Mouse (Mus musculus): Measurements from ENCODE around the gene Sgcd. TPM values are rescaled to one million over a fixed set of nuclear protein-coding genes. Genes with fewer than 3 reads are reported as not detected.

The Sgcd gene
- total RNA-seq, 4 experiments from 2014 or later = 11.7 to 14.7 (median 12.5) TPM

- no peak for DNase-seq (ENCODE audit: low spot score in 2 of 2)
Observed at GRCm38 (mm10) chr11:47294741-47295140, 694.0 kb downstream of the Sgcd start.

- no peak for DNase-seq (ENCODE audit: low spot score in 2 of 2)
Observed at GRCm38 (mm10) chr11:47276586-47276985, 712.2 kb downstream of the Sgcd start.

- DNase-seq (ENCODE audit: low spot score in 2 of 2) = peak in 1 of 2 experiments; percentile 22
Observed at GRCm38 (mm10) chr11:47268556-47268955, 720.2 kb downstream of the Sgcd start.

- DNase-seq (ENCODE audit: low spot score in 2 of 2) = no peak
Observed at GRCm38 (mm10) chr11:47264267-47264984, 724.3 kb downstream of the Sgcd start.

- DNase-seq (ENCODE audit: low spot score in 2 of 2) = no peak
Observed at GRCm38 (mm10) chr11:47250301-47250700, 738.5 kb downstream of the Sgcd start.

- no peak for DNase-seq (ENCODE audit: low spot score in 2 of 2)
Observed at GRCm38 (mm10) chr11:47248345-47248893, 740.4 kb downstream of the Sgcd start.

- no peak for DNase-seq (ENCODE audit: low spot score in 2 of 2)
Observed at GRCm38 (mm10) chr11:47247703-47248344, 740.9 kb downstream of the Sgcd start.

GRCm38 (mm10) chr11:47242401-47242800 is 746.4 kb downstream of the Sgcd start:
- no peak for DNase-seq (ENCODE audit: low spot score in 2 of 2)

GRCm38 (mm10) chr11:47228222-47228621 is 760.5 kb downstream of the Sgcd start:
- no peak for DNase-seq (ENCODE audit: low spot score in 2 of 2)

- no peak for DNase-seq (ENCODE audit: low spot score in 2 of 2)
Observed at GRCm38 (mm10) chr11:47224148-47224547, 764.6 kb downstream of the Sgcd start.

GRCm38 (mm10) chr11:47211531-47211930 is 777.2 kb downstream of the Sgcd start:
- no peak for DNase-seq (ENCODE audit: low spot score in 2 of 2)

- DNase-seq (ENCODE audit: low spot score in 2 of 2) = no peak
Observed at GRCm38 (mm10) chr11:47206461-47206860, 782.3 kb downstream of the Sgcd start.

- no peak for DNase-seq (ENCODE audit: low spot score in 2 of 2)
Observed at GRCm38 (mm10) chr11:47199106-47199505, 789.7 kb downstream of the Sgcd start.

GRCm38 (mm10) chr11:47188556-47188955 is 800.2 kb downstream of the Sgcd start:
- DNase-seq (ENCODE audit: low spot score in 2 of 2) = no peak

GRCm38 (mm10) chr11:47174977-47175376 is 813.8 kb downstream of the Sgcd start:
- no peak for DNase-seq (ENCODE audit: low spot score in 2 of 2)

GRCm38 (mm10) chr11:47170926-47171625 is 817.7 kb downstream of the Sgcd start:
- no peak for DNase-seq (ENCODE audit: low spot score in 2 of 2)

- peak in 1 of 2 experiments; percentile 23 for DNase-seq (ENCODE audit: low spot score in 2 of 2)
Observed at GRCm38 (mm10) chr11:47167376-47167775, 821.4 kb downstream of the Sgcd start.

- no peak for DNase-seq (ENCODE audit: low spot score in 2 of 2)
Observed at GRCm38 (mm10) chr11:47158089-47158488, 830.7 kb downstream of the Sgcd start.

GRCm38 (mm10) chr11:47156730-47157693 is 831.8 kb downstream of the Sgcd start:
- no peak for DNase-seq (ENCODE audit: low spot score in 2 of 2)

GRCm38 (mm10) chr11:47154837-47155430 is 833.8 kb downstream of the Sgcd start:
- DNase-seq (ENCODE audit: low spot score in 2 of 2) = no peak

All from left cerebral cortex, adult 8-10 months (tissue).